Mouse (Mus musculus): ENCODE measurements around the gene Kpna7. TPM values are rescaled to one million over a fixed set of nuclear protein-coding genes. Genes with fewer than 3 reads are reported as not detected.
"Not testable (repeated sequence)": the region's sequence is repeated elsewhere in the genome, so short reads cannot be mapped to it uniquely, and the experiment has no call there.

Kpna7 gene
- total RNA-seq, 2 experiments from 2014 or later = not detected

GRCm38 (mm10) chr5:145089878-145090277, 6.0 kb upstream of the Kpna7 start:
- no peak for DNase-seq (ENCODE audit: low spot score in 2 of 2)
- Histone ChIP-seq H3K27ac (peak overlapping the region; percentile 83), H3K4me3 (no peak overlapping the region; the same call in 1 of the 2 replicates)
- no peak for TF ChIP-seq CTCF (conservative IDR thresholded peaks at IDR 0.05)

- no peak overlapping the region for H3K4me3 ChIP-seq
- peak; percentile 58 for TF ChIP-seq CTCF (conservative IDR thresholded peaks at IDR 0.05)
- peak overlapping the region; percentile 83 for H3K27ac ChIP-seq
- DNase-seq (ENCODE audit: low spot score in 2 of 2) = no peak
Measured at GRCm38 (mm10) chr5:145088186-145088585, 4.4 kb upstream of the Kpna7 start.

GRCm38 (mm10) chr5:145084822-145085221, 992 bp upstream of the Kpna7 start:
- Histone ChIP-seq H3K27ac (peak overlapping the region; percentile 97), H3K4me3 (peak overlapping the region; percentile 82)
- DNase-seq (ENCODE audit: low spot score in 2 of 2) = no peak
- no peak for TF ChIP-seq CTCF (conservative IDR thresholded peaks at IDR 0.05)

GRCm38 (mm10) chr5:145083201-145083600, 629 bp downstream of the Kpna7 start:
- H3K4me3 ChIP-seq = peak overlapping the region; percentile 82
- not testable (repeated sequence) for DNase-seq (ENCODE audit: low spot score in 2 of 2)
- H3K27ac ChIP-seq = peak overlapping the region; percentile 97

- TF ChIP-seq CTCF (conservative IDR thresholded peaks at IDR 0.05) = no peak
- H3K4me3 ChIP-seq = no peak overlapping the region
- no peak overlapping the region for H3K27ac ChIP-seq
- no peak for DNase-seq (ENCODE audit: low spot score in 2 of 2)
Measured at GRCm38 (mm10) chr5:145081866-145082613, 1.8 kb downstream of the Kpna7 start.

GRCm38 (mm10) chr5:145075081-145075480, 8.7 kb downstream of the Kpna7 start:
- DNase-seq (ENCODE audit: low spot score in 2 of 2) = no peak

GRCm38 (mm10) chr5:145071342-145071741, 12.5 kb downstream of the Kpna7 start:
- Histone ChIP-seq H3K27ac (no peak overlapping the region), H3K4me3 (no peak overlapping the region)
- DNase-seq (ENCODE audit: low spot score in 2 of 2) = no peak
- TF ChIP-seq CTCF (conservative IDR thresholded peaks at IDR 0.05) = peak; percentile 29

More at GRCm38 (mm10) chr5:145075081-145075480, 8.7 kb downstream of the Kpna7 start:
- no peak overlapping the region for H3K4me3 ChIP-seq
- no peak overlapping the region for H3K27ac ChIP-seq
- TF ChIP-seq CTCF (conservative IDR thresholded peaks at IDR 0.05) = no peak

GRCm38 (mm10) chr5:145069707-145070106, 14.1 kb downstream of the Kpna7 start:
- TF ChIP-seq CTCF (conservative IDR thresholded peaks at IDR 0.05) = peak; percentile 96
- peak; percentile 68 to 88 for DNase-seq (ENCODE audit: low spot score in 2 of 2)
- Histone ChIP-seq H3K4me3 (no peak overlapping the region), H3K27ac (no peak overlapping the region)

GRCm38 (mm10) chr5:145068863-145069262, 15.0 kb downstream of the Kpna7 start:
- Histone ChIP-seq H3K4me3 (no peak overlapping the region), H3K27ac (no peak overlapping the region)
- no peak for DNase-seq (ENCODE audit: low spot score in 2 of 2)
- TF ChIP-seq CTCF (conservative IDR thresholded peaks at IDR 0.05) = no peak

GRCm38 (mm10) chr5:145064765-145065340, 19.0 kb downstream of the Kpna7 start:
- no peak for DNase-seq (ENCODE audit: low spot score in 2 of 2)
- no peak for TF ChIP-seq CTCF (conservative IDR thresholded peaks at IDR 0.05)
- Histone ChIP-seq H3K4me3 (no peak overlapping the region), H3K27ac (no peak overlapping the region)

GRCm38 (mm10) chr5:145059524-145059923, 24.3 kb downstream of the Kpna7 start:
- no peak overlapping the region for H3K27ac ChIP-seq
- H3K4me3 ChIP-seq = no peak overlapping the region
- TF ChIP-seq CTCF (conservative IDR thresholded peaks at IDR 0.05) = no peak
- no peak for DNase-seq (ENCODE audit: low spot score in 2 of 2)

GRCm38 (mm10) chr5:145058722-145059121, 25.1 kb downstream of the Kpna7 start:
- no peak overlapping the region for H3K4me3 ChIP-seq
- peak; percentile 39 for TF ChIP-seq CTCF (conservative IDR thresholded peaks at IDR 0.05)
- no peak for DNase-seq (ENCODE audit: low spot score in 2 of 2)
- no peak overlapping the region for H3K27ac ChIP-seq

GRCm38 (mm10) chr5:145057907-145058306, 25.9 kb downstream of the Kpna7 start:
- H3K4me3 ChIP-seq = no peak overlapping the region
- no peak overlapping the region for H3K27ac ChIP-seq
- DNase-seq (ENCODE audit: low spot score in 2 of 2) = no peak
- TF ChIP-seq CTCF (conservative IDR thresholded peaks at IDR 0.05) = no peak

- not testable (repeated sequence) for H3K4me3 ChIP-seq; H3K27ac ChIP-seq; DNase-seq (ENCODE audit: low spot score in 2 of 2)
Measured at GRCm38 (mm10) chr5:145054187-145054586, 29.6 kb downstream of the Kpna7 start.

GRCm38 (mm10) chr5:145042690-145043089, 41.1 kb downstream of the Kpna7 start, which contains the start of gene 1700018F24Rik:
Gene 1700018F24Rik, plus strand, starts transcription at chr5:145042990.
- H3K27ac ChIP-seq; DNase-seq (ENCODE audit: low spot score in 2 of 2); H3K4me3 ChIP-seq: not testable (repeated sequence)
